Mouse (Mus musculus) olfactory bulb, adult 2 months (tissue): ENCODE results near the gene Nup93.

Experiments used
- CTCF ChIP-seq: fragments of 200-500 bp; IDR thresholded peaks from 2 replicates; pipeline ENCODE4 v1.5.1; 2012; ENCODE audit warnings: low read depth, mild to moderate bottlenecking, low read length, moderate library complexity; ENCODE audit not compliant: insufficient read depth
- POLR2A ChIP-seq: fragments of 200-500 bp; IDR thresholded peaks from 2 replicates; pipeline ENCODE4 v1.6.1; 2012; ENCODE audit warnings: mild to moderate bottlenecking, low read depth, low read length, moderate library complexity; ENCODE audit not compliant: insufficient read depth

GRCm38 (mm10) chr8:94183117-94183516 is 31.2 kb upstream of the Nup93 start:
- TF ChIP-seq POLR2A, result no peak
- peak; percentile 75 for TF ChIP-seq CTCF
